Mouse (Mus musculus): ENCODE measurements at regions not wholly inside any gene's neighbourhood (a gene's known extent, or its start where the extent isn't known, plus 50 kb on each side); places are given as distances from the start of the nearest gene placed in this dataset.

DNA sequence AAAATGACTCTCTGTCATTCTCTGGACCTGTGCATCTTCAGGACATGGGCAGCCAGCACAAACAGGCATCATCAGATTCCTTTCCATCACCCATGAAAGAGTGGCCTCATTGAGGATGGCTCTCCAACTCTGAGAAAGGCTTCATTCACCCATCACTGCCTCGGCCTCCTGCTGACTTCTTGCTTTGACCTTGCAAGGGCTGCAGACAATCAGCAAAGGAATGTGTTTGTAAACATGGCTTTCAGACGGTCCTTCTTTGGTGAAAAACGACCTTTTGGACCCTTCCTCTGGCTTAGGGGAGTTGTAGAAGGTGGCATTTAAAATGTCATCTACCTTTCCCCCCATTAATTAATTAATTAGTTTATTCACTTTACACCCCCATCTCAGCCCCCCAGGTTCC is 134.3 kb downstream of the Moxd1 start:
- H3K4me3 ChIP-seq (replicated peaks) = no peak overlapping the region
- 18% methylated on average over 3 of the region's 3 CpGs for WGBS
- no peak overlapping the region for H3K4me2 ChIP-seq
- H3K27me3 ChIP-seq = no peaks in the 10 kb centered on the region
- ATAC-seq (replicated peaks; ENCODE audit: low FRiP score) = peak; percentile 9; the same call in 1 of the 2 replicates
- H3K27ac ChIP-seq = no peak overlapping the region
- no peaks in the 10 kb centered on the region for H3K36me3 ChIP-seq
- no peak overlapping the region for H3K9ac ChIP-seq
- peaks cover 6% of the 10 kb centered on the region; the same call in 1 of the 2 replicates for H3K4me1 ChIP-seq
- H3K9me3 ChIP-seq (replicated peaks) = no peaks in the 10 kb centered on the region

- no peak overlapping the region for H3K4me2 ChIP-seq
- H3K27ac ChIP-seq = no peak overlapping the region
- no peak for ATAC-seq (replicated peaks; ENCODE audit: low FRiP score)
- H3K9ac ChIP-seq = no peak overlapping the region
- H3K9me3 ChIP-seq (replicated peaks) = no peaks in the 10 kb centered on the region
- H3K36me3 ChIP-seq = no peaks in the 10 kb centered on the region
- 72% methylated on average over 3 of the region's 3 CpGs for WGBS
- H3K4me3 ChIP-seq (replicated peaks) = no peak overlapping the region
- no peaks in the 10 kb centered on the region for H3K27me3 ChIP-seq
- peaks cover 13% of the 10 kb centered on the region; the same call in 1 of the 2 replicates for H3K4me1 ChIP-seq
These were observed 138.1 kb downstream of the Moxd1 start for GRCm38 (mm10) chr10:24361424-24361823.

GRCm38 (mm10) chr10:24365369-24365768 is 142.1 kb downstream of the Moxd1 start:
- peaks cover 8% of the 10 kb centered on the region; the same call in 1 of the 2 replicates for H3K4me1 ChIP-seq
- no peaks in the 10 kb centered on the region for H3K9me3 ChIP-seq (replicated peaks)
- H3K4me3 ChIP-seq (replicated peaks) = no peak overlapping the region
- no peak overlapping the region for H3K9ac ChIP-seq
- H3K36me3 ChIP-seq = no peaks in the 10 kb centered on the region
- no peak for ATAC-seq (replicated peaks; ENCODE audit: low FRiP score)
- no peaks in the 10 kb centered on the region for H3K27me3 ChIP-seq
- WGBS = 60% methylated on average over 5 of the region's 5 CpGs
- H3K4me2 ChIP-seq = no peak overlapping the region
- 0 out of 2 replicates have a peak overlapping the region, but pooled peaks have one; percentile 27 for H3K27ac ChIP-seq

- H3K27ac ChIP-seq = no peak overlapping the region
- no peak for ATAC-seq (replicated peaks; ENCODE audit: low FRiP score)
- H3K36me3 ChIP-seq = no peaks in the 10 kb centered on the region
- no peak overlapping the region for H3K4me2 ChIP-seq
- H3K9me3 ChIP-seq (replicated peaks) = no peaks in the 10 kb centered on the region
- no peak overlapping the region for H3K4me3 ChIP-seq (replicated peaks)
- no peak overlapping the region for H3K9ac ChIP-seq
- 62% methylated on average over 5 of the region's 5 CpGs for WGBS
- H3K27me3 ChIP-seq = no peaks in the 10 kb centered on the region
- H3K4me1 ChIP-seq = peaks cover 8% of the 10 kb centered on the region; the same call in 1 of the 2 replicates
These were observed 143.7 kb downstream of the Moxd1 start for GRCm38 (mm10) chr10:24367010-24367409.

DNA sequence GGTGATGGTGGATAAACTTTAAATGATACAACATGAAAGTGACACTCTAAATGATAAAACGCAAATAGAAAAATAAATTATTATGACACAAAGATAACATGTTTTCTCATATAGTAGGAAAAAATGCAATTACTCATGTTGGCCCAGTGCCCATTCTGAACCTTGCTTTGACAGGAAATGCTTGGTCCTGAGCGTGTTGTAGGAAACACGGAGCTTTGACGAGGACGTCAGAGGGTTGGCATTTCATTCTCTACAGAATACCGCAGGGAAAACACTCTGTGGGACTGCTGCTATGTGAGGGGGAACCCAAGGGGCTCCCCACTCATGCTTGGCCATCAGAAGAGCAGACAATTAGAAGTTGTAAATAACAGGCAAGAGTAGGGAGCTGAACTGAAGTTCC is 150.6 kb downstream of the Moxd1 start:
- Histone ChIP-seq H3K4me2 (no peak overlapping the region), H3K4me3 (replicated peaks) (no peak overlapping the region), H3K9ac (no peak overlapping the region), H3K9me3 (replicated peaks) (no peaks in the 10 kb centered on the region), H3K36me3 (no peaks in the 10 kb centered on the region), H3K27me3 (no peaks in the 10 kb centered on the region), H3K27ac (peak overlapping the region; percentile 80), H3K4me1 (peaks cover 9% of the 10 kb centered on the region)
- 33% methylated on average over 6 of the region's 6 CpGs for WGBS
- 0 out of 2 replicates have a peak, but pooled peaks have one; percentile 46 for ATAC-seq (replicated peaks; ENCODE audit: low FRiP score)

GRCm38 (mm10) chr10:24379291-24379690 is 156.0 kb downstream of the Moxd1 start:
- no peaks in the 10 kb centered on the region for H3K9me3 ChIP-seq (replicated peaks)
- H3K27me3 ChIP-seq = no peaks in the 10 kb centered on the region
- WGBS = 68% methylated on average over 5 of the region's 5 CpGs
- no peak overlapping the region for H3K4me2 ChIP-seq
- no peak overlapping the region for H3K9ac ChIP-seq
- no peak overlapping the region for H3K27ac ChIP-seq
- no peak for ATAC-seq (replicated peaks; ENCODE audit: low FRiP score)
- H3K36me3 ChIP-seq = no peaks in the 10 kb centered on the region
- no peak overlapping the region for H3K4me3 ChIP-seq (replicated peaks)
- peaks cover 12% of the 10 kb centered on the region; the same call in 1 of the 2 replicates for H3K4me1 ChIP-seq

- Histone ChIP-seq H3K36me3 (no peaks in the 10 kb centered on the region), H3K4me1 (peaks cover 10% of the 10 kb centered on the region; the same call in 1 of the 2 replicates), H3K9ac (no peak overlapping the region), H3K4me3 (replicated peaks) (no peak overlapping the region), H3K27ac (peak overlapping the region; percentile 69), H3K9me3 (replicated peaks) (no peaks in the 10 kb centered on the region), H3K27me3 (no peaks in the 10 kb centered on the region), H3K4me2 (no peak overlapping the region)
- ATAC-seq (replicated peaks; ENCODE audit: low FRiP score) = peak; percentile 62; the same call in 1 of the 2 replicates
- 46% methylated on average over 4 of the region's 4 CpGs for WGBS
These were observed 157.4 kb downstream of the Moxd1 start for GRCm38 (mm10) chr10:24380478-24381273.

DNA sequence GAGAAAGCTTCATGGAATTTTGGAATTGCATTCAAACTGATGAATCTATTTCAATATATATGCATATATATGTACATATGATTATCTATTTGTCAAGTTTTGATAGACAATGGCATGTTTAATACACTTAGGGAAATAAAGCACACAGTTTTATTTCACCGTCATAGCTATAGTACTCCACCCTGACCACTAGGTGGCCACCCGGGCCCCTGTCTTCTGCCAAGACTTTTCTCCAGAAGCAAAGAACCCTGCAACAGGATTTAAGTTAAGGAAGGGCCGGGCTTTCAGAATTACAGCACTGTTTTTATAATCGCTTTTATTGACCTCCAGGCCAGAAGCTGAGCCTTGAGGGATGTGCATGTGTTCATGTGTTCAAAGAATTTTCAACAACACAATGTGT is 158.6 kb downstream of the Moxd1 start:
- Histone ChIP-seq H3K4me1 (peaks cover 10% of the 10 kb centered on the region; the same call in 1 of the 2 replicates), H3K27me3 (no peaks in the 10 kb centered on the region), H3K4me2 (no peak overlapping the region), H3K36me3 (no peaks in the 10 kb centered on the region), H3K9ac (no peak overlapping the region), H3K9me3 (replicated peaks) (no peaks in the 10 kb centered on the region), H3K4me3 (replicated peaks) (no peak overlapping the region), H3K27ac (no peak overlapping the region)
- no peak for ATAC-seq (replicated peaks; ENCODE audit: low FRiP score)
- 27% methylated on average over 4 of the region's 4 CpGs for WGBS

- no peak overlapping the region for H3K27ac ChIP-seq
- no peak for ATAC-seq (replicated peaks; ENCODE audit: low FRiP score)
- H3K36me3 ChIP-seq = no peaks in the 10 kb centered on the region
- WGBS = 81% methylated on average over 2 of the region's 2 CpGs
- no peak overlapping the region for H3K9ac ChIP-seq
- H3K4me3 ChIP-seq (replicated peaks) = no peak overlapping the region
- H3K4me1 ChIP-seq = peaks cover 9% of the 10 kb centered on the region; the same call in 1 of the 2 replicates
- no peaks in the 10 kb centered on the region for H3K9me3 ChIP-seq (replicated peaks)
- no peak overlapping the region for H3K4me2 ChIP-seq
- no peaks in the 10 kb centered on the region for H3K27me3 ChIP-seq
These were observed 160.7 kb downstream of the Moxd1 start for GRCm38 (mm10) chr10:24384061-24384460.

GRCm38 (mm10) chr10:24388229-24388628 is 164.9 kb downstream of the Moxd1 start:
- Histone ChIP-seq H3K4me1 (0 out of 2 replicates have a peak, but pooled peaks cover 3% of the 10 kb centered on the region), H3K4me3 (replicated peaks) (no peak overlapping the region), H3K4me2 (no peak overlapping the region), H3K27me3 (no peaks in the 10 kb centered on the region), H3K9me3 (replicated peaks) (no peaks in the 10 kb centered on the region), H3K36me3 (no peaks in the 10 kb centered on the region), H3K9ac (no peak overlapping the region), H3K27ac (no peak overlapping the region)
- WGBS = 58% methylated on average over 2 of the region's 2 CpGs
- no peak for ATAC-seq (replicated peaks; ENCODE audit: low FRiP score)

- H3K9me3 ChIP-seq (replicated peaks) = no peaks in the 10 kb centered on the region
- H3K4me3 ChIP-seq (replicated peaks) = no peak overlapping the region
- no peaks in the 10 kb centered on the region for H3K36me3 ChIP-seq
- H3K27ac ChIP-seq = no peak overlapping the region
- H3K4me1 ChIP-seq = 0 out of 2 replicates have a peak, but pooled peaks cover 3% of the 10 kb centered on the region
- WGBS = 77% methylated on average over 6 of the region's 6 CpGs
- no peak overlapping the region for H3K9ac ChIP-seq
- no peak for ATAC-seq (replicated peaks; ENCODE audit: low FRiP score)
- no peak overlapping the region for H3K4me2 ChIP-seq
- H3K27me3 ChIP-seq = no peaks in the 10 kb centered on the region
These were observed 167.7 kb downstream of the Moxd1 start for GRCm38 (mm10) chr10:24391039-24391438.

DNA sequence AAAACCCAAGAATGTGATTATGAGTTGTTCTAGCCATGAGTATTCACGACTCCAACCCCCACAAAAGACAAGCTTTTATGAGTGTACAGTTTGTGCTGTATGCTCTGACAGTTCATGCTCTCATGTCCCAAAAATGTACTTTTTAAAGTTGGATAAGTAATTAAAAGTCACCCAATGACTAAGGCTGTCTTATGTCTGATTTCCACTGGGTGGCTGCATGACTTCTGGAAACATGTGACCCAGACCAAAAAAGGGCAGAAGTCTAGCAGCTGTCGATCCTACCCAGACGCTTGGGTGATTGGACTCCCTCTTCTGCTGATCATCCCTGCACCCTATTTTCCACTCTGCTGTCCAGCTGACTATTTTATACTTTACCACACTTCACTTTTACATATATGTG is 168.7 kb downstream of the Moxd1 start:
- H3K27ac ChIP-seq = no peak overlapping the region
- no peak for ATAC-seq (replicated peaks; ENCODE audit: low FRiP score)
- no peak overlapping the region for H3K4me3 ChIP-seq (replicated peaks)
- 68% methylated on average over 3 of the region's 3 CpGs for WGBS
- H3K27me3 ChIP-seq = no peaks in the 10 kb centered on the region
- no peaks in the 10 kb centered on the region for H3K36me3 ChIP-seq
- H3K9me3 ChIP-seq (replicated peaks) = no peaks in the 10 kb centered on the region
- H3K9ac ChIP-seq = no peak overlapping the region
- H3K4me2 ChIP-seq = no peak overlapping the region
- H3K4me1 ChIP-seq = peaks cover 7% of the 10 kb centered on the region; the same call in 1 of the 2 replicates
